Mouse (Mus musculus): ENCODE measurements around the gene N4bp2. TPM values are rescaled to one million over a fixed set of nuclear protein-coding genes. Genes with fewer than 3 reads are reported as not detected.
"Not testable (repeated sequence)": the region's sequence is repeated elsewhere in the genome, so short reads cannot be mapped to it uniquely, and the experiment has no call there.

The N4bp2 gene
- polyA plus RNA-seq, 1 experiment: not detected

DNA sequence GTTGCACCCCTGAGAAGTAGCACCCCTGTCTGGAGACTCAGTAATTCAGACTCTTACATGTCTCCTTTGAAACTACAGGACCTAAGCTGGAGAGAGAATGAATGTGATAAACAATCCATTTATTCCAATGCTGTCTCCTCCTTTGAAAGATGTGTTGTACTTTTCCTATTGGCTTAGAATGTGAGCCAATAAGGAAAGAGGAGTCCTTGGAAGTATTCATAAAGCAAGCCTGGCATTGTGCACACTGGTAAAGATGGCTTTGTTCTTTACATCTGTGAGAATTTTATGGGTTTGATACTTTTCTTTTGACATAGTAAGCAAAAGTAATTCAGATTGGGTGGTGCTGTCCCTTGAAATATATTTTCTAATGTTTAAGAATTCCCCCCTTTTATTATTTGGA lies 1.4 kb upstream of the N4bp2 start:
- Histone ChIP-seq H3K4me3 (ENCODE audit: insufficient read depth, low read depth, low read length) (no peak overlapping the region), H3K4me1 (ENCODE audit: control insufficient read depth, insufficient read depth, low read length) (no peaks in the 10 kb centered on the region), H3K27ac (ENCODE audit: insufficient read depth, low read depth, low read length) (no peak overlapping the region)
- TF ChIP-seq CTCF (IDR thresholded peaks at IDR 0.05; ENCODE audit: insufficient read depth, low read depth, low read length): no peak
- no peak for TF ChIP-seq POLR2A (IDR thresholded peaks at IDR 0.05; ENCODE audit: insufficient read depth, low read depth, low read length)

DNA sequence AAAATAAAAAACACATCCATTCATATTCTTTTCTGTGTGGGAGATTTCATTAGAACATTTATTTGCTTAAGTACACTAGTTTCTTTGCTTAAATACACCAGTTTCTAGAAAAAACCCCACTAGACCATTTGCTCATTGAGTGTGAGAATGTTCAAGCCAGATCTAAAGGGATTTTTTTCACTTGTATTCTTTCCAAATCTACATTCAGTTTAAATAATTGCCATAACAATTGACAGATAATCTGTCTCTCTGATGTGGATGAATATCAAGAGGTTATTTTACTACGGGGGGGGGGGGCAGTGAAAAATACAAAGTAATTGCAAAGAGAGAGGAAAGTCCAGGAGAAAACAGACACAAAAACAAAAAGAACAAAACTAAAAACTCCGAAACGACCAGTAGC lies 635 bp upstream of the N4bp2 start:
- no peak for TF ChIP-seq POLR2A (IDR thresholded peaks at IDR 0.05; ENCODE audit: insufficient read depth, low read depth, low read length)
- no peak for TF ChIP-seq CTCF (IDR thresholded peaks at IDR 0.05; ENCODE audit: insufficient read depth, low read depth, low read length)
- under 1% methylated on average over 3 of the region's 3 CpGs for WGBS
- H3K27ac ChIP-seq (ENCODE audit: insufficient read depth, low read depth, low read length): peak overlapping the region; percentile 84; the same call in 1 of the 2 replicates
- H3K4me1 ChIP-seq (ENCODE audit: control insufficient read depth, insufficient read depth, low read length): no peaks in the 10 kb centered on the region
- no peak overlapping the region for H3K4me3 ChIP-seq (ENCODE audit: insufficient read depth, low read depth, low read length)

DNA sequence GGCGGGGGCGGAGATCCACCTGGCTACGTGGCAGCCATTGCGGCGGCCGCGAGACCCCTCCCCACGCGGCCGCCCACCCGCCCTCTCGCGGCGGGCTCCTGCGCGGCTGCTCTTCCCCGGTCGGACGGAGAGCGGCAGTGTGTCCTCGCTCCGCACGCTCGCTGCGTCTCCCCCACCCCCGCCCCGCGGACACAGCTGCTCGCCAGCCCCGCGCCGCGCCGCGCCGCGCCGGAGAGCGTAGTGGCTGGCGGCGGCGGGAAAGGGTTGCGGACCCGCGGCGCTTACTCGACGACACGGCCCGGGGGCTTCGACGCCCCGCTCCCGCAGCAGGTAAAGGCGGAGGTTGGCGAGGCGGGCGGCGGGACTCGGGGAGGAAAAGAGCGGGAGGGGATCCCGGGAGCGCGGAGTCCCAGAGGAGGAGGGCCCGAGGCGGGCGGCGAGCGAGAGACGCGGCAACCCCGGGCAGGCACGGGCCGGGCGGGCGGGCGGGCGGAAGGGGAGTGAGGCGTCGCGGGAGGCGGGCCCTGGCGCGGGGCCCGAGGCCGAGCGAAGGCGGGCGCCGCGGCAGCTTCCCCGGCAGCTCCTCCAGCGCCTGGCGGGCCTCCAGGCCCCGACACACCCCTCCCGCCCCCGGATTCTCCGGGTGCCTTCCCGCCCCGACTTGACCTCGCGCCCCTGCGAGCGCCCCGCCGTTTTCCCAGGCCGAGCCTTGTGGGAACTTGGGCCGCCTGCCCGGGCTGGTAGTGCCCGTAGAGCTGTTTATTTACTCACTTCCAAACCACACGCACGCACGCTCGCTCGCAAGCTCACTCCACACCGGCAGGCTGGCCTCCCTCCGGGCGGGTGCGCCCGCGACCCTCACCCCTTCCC lies 830 bp downstream of the N4bp2 start:
- Histone ChIP-seq H3K27ac (ENCODE audit: insufficient read depth, low read depth, low read length) (peak overlapping the region; percentile 80), H3K4me3 (ENCODE audit: insufficient read depth, low read depth, low read length) (peak overlapping the region; percentile 83), H3K4me1 (ENCODE audit: control insufficient read depth, insufficient read depth, low read length) (no peaks in the 10 kb centered on the region)
- under 1% methylated on average over 119 of the region's 121 CpGs for WGBS
- peak; percentile 43; the same call in 1 of the 2 replicates for TF ChIP-seq CTCF (IDR thresholded peaks at IDR 0.05; ENCODE audit: insufficient read depth, low read depth, low read length)
- peak; percentile 37; the same call in 1 of the 2 replicates for TF ChIP-seq POLR2A (IDR thresholded peaks at IDR 0.05; ENCODE audit: insufficient read depth, low read depth, low read length)

- H3K4me3 ChIP-seq (ENCODE audit: insufficient read depth, low read depth, low read length): peak overlapping the region; percentile 83
- H3K27ac ChIP-seq (ENCODE audit: insufficient read depth, low read depth, low read length): peak overlapping the region; percentile 22; the same call in 1 of the 2 replicates
- no peaks in the 10 kb centered on the region for H3K4me1 ChIP-seq (ENCODE audit: control insufficient read depth, insufficient read depth, low read length)
- under 1% methylated on average over 36 of the region's 36 CpGs for WGBS
- TF ChIP-seq POLR2A (IDR thresholded peaks at IDR 0.05; ENCODE audit: insufficient read depth, low read depth, low read length) (no peak), CTCF (IDR thresholded peaks at IDR 0.05; ENCODE audit: insufficient read depth, low read depth, low read length) (no peak)
Observed at GRCm38 (mm10) chr5:65764786-65765634, 1.7 kb downstream of the N4bp2 start.

DNA sequence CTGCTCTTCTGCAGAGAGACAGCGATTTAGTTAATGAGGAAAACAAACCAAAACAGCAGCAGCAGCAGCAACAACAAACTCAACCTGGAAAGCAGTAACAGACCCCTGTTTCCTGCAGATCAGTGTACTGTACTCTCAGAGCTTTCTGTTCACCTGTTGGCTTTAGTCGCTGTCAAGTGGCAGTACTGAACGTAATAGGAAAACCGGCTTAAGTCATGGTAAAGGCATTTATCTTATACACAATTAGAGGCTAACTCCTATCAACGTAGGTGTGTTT lies 2.3 kb downstream of the N4bp2 start:
- 50% methylated on average over 5 of the region's 5 CpGs for WGBS
- Histone ChIP-seq H3K4me1 (ENCODE audit: control insufficient read depth, insufficient read depth, low read length) (no peaks in the 10 kb centered on the region), H3K27ac (ENCODE audit: insufficient read depth, low read depth, low read length) (0 out of 2 replicates have a peak overlapping the region, but pooled peaks have one; percentile 21), H3K4me3 (ENCODE audit: insufficient read depth, low read depth, low read length) (no peak overlapping the region)
- no peak for TF ChIP-seq POLR2A (IDR thresholded peaks at IDR 0.05; ENCODE audit: insufficient read depth, low read depth, low read length)
- no peak for TF ChIP-seq CTCF (IDR thresholded peaks at IDR 0.05; ENCODE audit: insufficient read depth, low read depth, low read length)

GRCm38 (mm10) chr5:65768007-65768406 lies 4.7 kb downstream of the N4bp2 start:
- 90% methylated on average over 5 of the region's 5 CpGs for WGBS

DNA sequence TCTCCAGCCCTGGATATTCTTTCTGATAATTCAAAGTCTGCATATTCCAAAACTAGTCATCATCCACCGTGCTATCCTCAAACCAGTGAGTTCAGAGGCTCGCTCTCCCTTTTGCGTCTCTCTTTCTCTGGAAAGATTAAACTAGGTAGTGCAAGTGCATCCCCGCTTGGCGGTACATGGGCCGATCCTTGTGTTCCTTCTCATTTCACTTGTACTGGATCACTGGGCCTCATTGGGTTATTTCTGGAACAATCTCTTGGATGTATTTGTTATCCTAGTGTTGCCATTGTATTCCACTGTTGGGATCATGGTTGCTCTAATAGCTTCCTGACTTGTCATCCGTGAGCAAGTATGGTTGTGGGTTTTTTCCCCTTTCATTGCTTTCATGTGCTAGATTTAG lies 6.7 kb downstream of the N4bp2 start:
- Histone ChIP-seq H3K4me1 (ENCODE audit: control insufficient read depth, insufficient read depth, low read length) (no peaks in the 10 kb centered on the region), H3K27ac (ENCODE audit: insufficient read depth, low read depth, low read length) (no peak overlapping the region), H3K4me3 (ENCODE audit: insufficient read depth, low read depth, low read length) (no peak overlapping the region)
- no peak for TF ChIP-seq CTCF (IDR thresholded peaks at IDR 0.05; ENCODE audit: insufficient read depth, low read depth, low read length)
- TF ChIP-seq POLR2A (IDR thresholded peaks at IDR 0.05; ENCODE audit: insufficient read depth, low read depth, low read length): no peak
- 92% methylated on average over 7 of the region's 7 CpGs for WGBS

More at GRCm38 (mm10) chr5:65768007-65768406, 4.7 kb downstream of the N4bp2 start:
- no peak for TF ChIP-seq POLR2A (IDR thresholded peaks at IDR 0.05; ENCODE audit: insufficient read depth, low read depth, low read length)
- no peak for TF ChIP-seq CTCF (IDR thresholded peaks at IDR 0.05; ENCODE audit: insufficient read depth, low read depth, low read length)
- Histone ChIP-seq H3K27ac (ENCODE audit: insufficient read depth, low read depth, low read length) (no peak overlapping the region), H3K4me3 (ENCODE audit: insufficient read depth, low read depth, low read length) (no peak overlapping the region), H3K4me1 (ENCODE audit: control insufficient read depth, insufficient read depth, low read length) (no peaks in the 10 kb centered on the region)

GRCm38 (mm10) chr5:65770493-65770892 lies 7.2 kb downstream of the N4bp2 start:
- Histone ChIP-seq H3K4me1 (ENCODE audit: control insufficient read depth, insufficient read depth, low read length) (no peaks in the 10 kb centered on the region), H3K27ac (ENCODE audit: insufficient read depth, low read depth, low read length) (no peak overlapping the region), H3K4me3 (ENCODE audit: insufficient read depth, low read depth, low read length) (no peak overlapping the region)
- TF ChIP-seq CTCF (IDR thresholded peaks at IDR 0.05; ENCODE audit: insufficient read depth, low read depth, low read length): no peak
- no peak for TF ChIP-seq POLR2A (IDR thresholded peaks at IDR 0.05; ENCODE audit: insufficient read depth, low read depth, low read length)
- 76% methylated on average over 4 of the region's 4 CpGs for WGBS

DNA sequence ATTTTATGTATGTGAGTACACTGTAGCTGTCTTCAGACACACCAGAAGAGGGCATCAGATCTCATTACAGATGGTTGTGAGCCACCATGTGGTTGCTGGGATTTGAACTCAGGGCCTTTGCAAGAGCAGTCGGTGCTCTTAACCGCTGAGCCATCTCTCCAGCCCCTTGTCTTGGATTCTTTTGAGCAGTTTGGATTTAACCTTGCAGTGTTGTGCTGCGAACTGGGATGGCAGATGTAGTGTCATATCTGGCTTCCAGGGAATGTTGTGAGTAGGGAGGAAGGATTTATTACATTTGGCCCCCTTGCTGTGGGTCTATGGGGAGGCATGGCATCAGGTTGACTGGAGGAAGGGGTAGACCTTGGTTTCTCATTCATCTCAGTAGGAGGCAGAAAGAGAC lies 10.6 kb downstream of the N4bp2 start:
- H3K27ac ChIP-seq (ENCODE audit: insufficient read depth, low read depth, low read length); H3K4me1 ChIP-seq (ENCODE audit: control insufficient read depth, insufficient read depth, low read length); H3K4me3 ChIP-seq (ENCODE audit: insufficient read depth, low read depth, low read length): not testable (repeated sequence)
- 92% methylated on average over 3 of the region's 3 CpGs for WGBS

All from olfactory bulb, adult 2 months (tissue).